Mouse (Mus musculus) heart, postnatal 10 days (tissue): ENCODE results near the gene Zhx3. TPM values are rescaled to one million over a fixed set of nuclear protein-coding genes. Genes with fewer than 3 reads are reported as not detected.

Source experiments
- DNase-seq, 2 experiments: peaks; one replicate each; pipeline ENCODE4 v3.0.0; 2021
- intact Hi-C: fragments of 180-260 bp; cut with DNase I; formaldehyde crosslinking; loops from one replicate; pipeline ENCODE4 v1.15.1; 2025
- total RNA-seq, 2 experiments: library from RNA; stranded (reverse); gene quantifications; 2 replicates each; pipeline ENCODE4 v1.2.3; 2021

Zhx3 gene
- total RNA-seq, 2 experiments from 2014 or later, result 39.1 to 56.8 TPM

DNA sequence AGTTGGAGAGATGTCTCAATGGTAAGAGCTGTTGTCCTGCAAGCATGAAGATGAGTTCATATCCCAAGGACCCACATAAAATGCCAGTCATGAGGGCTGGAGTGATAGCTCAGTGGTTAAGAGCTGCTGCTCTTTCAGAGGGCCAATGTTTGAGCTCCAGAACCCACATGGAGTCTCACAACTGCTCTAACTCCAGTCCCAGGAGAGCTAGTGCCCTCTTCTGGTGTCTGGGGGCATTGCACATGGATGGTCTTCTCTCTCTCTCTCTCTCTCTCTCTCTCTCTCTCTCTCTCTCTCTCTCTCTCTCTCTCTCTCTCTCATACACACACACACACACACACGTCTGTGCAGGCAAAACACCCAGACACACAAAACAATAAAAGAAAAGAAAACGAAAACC lies 12.0 kb upstream of the Zhx3 start:
- DNase-seq, result peak; percentile 45 to 68
- intact Hi-C loops, result loop anchor here (2.0 to 5.0 kb wide), 3 partner anchors 78 to 168 kb away; no protein-coding TSS in a partner anchor

DNA sequence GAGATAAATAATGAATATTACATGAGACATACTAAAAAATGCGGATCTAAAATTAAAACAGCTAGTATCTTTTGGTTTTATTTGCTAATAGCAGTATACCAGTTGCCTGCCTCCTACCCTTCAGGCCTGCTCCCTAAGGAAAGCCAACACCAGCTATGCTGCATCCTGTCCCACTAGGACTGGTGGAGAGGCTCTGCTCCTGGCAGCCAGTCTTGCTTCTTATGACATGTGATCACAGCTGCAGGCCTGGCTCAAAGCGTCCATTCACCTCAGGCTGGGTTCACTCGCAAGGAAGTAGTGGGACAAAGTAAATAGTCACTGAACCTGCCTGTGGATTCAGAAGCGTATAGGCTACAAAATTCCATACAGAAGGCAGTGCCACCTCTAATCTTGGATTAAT lies 11.1 kb upstream of the Zhx3 start:
- intact Hi-C loops, result loop anchor here (2.0 to 5.0 kb wide), 2 partner anchors 77 to 92 kb away; no protein-coding TSS in a partner anchor

DNA sequence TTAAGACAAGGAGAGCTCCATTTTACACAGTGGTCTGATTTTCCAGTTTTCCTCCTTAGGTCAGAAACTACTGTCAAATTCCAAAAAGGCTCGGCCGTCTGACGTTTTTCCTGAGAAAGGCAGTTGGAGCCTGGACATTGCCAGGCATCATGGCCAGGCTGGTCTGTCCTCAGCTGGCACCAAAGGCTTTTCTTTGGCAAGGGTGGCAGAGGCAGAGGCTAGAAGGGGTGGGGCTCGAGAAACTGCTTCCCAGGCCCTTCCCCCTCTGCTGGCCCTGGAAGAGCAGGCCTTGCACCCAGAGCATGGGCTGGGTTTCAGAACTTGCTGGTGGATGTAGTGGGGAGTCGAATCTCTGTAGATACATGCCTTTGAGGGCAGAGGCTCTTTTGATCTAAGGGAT lies 9.6 kb upstream of the Zhx3 start:
- intact Hi-C loops, result loop anchor here (5.0 kb wide), 1 partner anchor 90 kb away; no protein-coding TSS in a partner anchor
- DNase-seq, result peak in 1 of 2 experiments; percentile 22

More for the DNA sequence above, 11.1 kb upstream of the Zhx3 start:
- peak; percentile 82 to 85 for DNase-seq

DNA sequence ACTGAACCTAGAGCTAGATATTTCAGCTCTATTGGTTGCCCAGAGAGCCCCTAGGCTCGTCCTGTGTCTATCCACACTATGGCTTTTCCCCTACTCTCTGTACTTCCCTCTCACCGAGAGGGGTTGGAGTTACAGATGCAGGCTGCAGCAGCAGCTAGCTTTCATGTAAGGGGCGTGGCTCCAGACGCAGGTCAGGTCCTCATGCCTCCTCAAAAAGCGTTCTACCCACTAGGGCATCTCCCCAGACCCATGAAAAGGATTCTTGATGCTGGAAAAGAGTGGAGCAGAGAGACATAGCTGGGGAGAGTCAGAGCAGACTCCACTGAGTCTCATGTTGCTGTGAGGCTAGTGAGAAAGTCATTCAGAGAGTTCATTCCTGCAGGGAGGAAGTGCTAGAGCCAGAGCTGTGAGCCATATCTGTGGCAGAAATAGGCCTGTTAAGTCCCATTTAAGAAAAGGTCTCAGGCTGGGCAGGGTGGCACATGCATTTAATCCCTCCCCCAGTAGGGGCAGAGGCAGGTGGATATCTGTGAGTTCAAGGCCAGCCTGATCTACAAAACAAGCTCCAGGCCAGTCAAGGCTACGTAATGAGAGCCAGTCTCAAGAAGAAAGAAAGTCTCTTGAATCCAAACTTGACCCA lies 8.8 kb upstream of the Zhx3 start:
- DNase-seq, result peak in 1 of 2 experiments; percentile 12

DNA sequence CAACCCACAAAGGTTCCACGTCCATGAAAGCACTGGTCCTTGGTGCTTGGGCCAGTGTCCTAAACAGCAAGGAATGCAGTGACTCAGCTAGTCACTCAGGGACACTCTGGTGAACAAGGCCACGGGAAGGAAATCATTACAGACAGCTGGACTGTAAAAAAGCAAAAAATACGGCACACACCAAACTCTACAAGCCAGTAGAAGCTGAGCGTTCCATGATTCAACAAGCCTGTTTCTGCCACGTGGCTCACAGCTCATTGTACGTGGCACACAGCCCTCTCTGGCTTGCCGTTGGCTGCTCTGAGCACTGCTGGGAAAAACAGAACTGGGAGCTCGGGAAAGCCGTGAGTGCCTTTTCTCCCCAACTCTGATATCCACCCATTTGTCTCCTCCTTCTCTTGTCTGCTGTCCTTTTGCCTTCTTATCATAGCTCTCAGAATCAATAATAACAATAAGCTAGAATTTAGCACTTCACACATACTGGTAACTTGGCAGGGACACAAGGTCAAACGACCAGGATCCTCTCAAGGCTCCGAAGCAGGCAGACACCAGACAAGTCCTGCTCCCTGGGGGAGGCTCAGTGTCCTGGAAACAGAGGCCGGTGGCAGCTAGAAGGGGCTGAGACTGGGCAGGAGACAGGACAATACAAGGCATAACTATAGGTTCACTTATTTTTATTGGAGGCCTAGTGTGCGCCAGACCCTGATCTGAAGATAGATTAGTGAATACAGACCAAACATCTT lies 7.8 kb upstream of the Zhx3 start, which contains the start of gene Lpin3:
Lpin3 (plus strand) TSS at position 218 of the 743 bp plus-strand sequence.
- DNase-seq, result peak; percentile 80
- intact Hi-C loops, result loop anchor here (5.0 kb wide), 1 partner anchor 88 kb away; no protein-coding TSS in a partner anchor

More for the DNA sequence above, 8.8 kb upstream of the Zhx3 start:
- intact Hi-C loops, result loop anchor here (5.0 kb wide), 1 partner anchor 89 kb away; no protein-coding TSS in a partner anchor

DNA sequence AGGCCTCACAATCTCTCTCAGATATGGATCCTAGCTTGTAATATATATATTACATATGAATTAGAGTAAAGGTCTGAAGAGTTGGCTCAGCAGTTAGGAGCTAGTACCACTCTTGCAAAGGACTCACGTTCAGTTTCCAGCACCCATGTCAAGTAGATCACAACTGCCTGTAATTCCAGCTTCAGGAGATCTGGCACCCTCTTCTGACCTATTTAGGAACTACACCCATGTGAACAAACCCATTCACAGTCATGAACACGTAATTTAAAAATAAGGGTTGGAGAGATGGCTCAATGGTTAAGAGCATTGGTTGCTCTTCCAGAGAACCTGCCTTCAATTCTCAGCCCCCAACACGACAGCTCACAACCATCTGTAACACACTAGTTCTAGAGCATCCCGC lies 3.3 kb upstream of the Zhx3 start:
- peak in 1 of 2 experiments; percentile 39 for DNase-seq
- intact Hi-C loops, result no loop called here

DNA sequence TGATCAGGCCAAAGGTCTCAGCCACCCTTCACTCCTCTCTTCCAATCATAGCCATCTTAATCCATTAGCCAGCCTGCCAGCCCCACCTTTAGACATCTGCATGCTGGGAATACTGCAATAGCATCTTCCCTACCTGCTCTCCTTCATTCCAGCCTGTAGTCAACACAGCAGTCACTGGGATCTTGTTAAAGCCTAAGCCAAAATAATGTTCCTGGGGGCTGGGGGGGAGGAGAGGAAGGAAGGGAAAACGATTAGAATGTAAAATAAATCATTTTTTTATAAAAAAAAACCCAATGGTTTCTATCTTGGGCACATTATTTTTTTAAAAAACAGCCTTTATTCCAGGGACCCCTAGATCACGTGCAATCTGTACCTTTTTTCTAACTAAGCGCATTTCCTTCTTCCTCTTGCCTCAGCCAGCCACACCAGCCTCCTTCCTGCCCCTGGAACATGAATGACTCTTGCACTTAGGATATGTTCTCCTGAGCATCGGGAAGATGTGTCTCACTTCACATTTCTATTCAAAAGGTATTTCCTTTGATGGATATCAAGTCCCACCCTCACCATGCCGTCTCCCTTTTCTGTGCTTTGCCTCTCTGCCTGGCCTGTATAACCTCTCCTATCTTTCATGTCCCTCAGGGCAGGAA lies 1.6 kb upstream of the Zhx3 start:
- intact Hi-C loops, result no loop called here
- peak in 1 of 2 experiments; percentile 17 for DNase-seq

GRCm38 (mm10) chr2:160872395-160872794 lies 403 bp downstream of the Zhx3 start:
- intact Hi-C loops, result no loop called here

DNA sequence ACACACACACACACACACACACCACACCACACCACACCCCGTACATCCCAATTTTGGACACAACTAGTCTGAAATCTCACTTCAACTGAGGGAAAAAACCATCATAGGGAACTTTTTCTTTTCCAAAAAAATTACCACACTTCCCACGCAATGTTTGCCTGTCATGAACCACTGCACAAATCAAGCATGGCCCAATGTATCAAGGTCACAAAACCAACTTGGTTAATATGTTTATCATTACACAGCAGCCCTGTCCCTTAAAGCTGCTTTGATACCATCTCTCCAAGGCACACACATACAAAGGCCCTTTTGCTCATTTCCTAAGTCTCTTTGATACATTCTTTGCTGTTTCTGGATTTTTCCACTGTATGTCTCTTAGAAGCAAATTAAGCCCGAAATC lies 1.5 kb downstream of the Zhx3 start:
- intact Hi-C loops, result no loop called here
- DNase-seq, result no peak

More at GRCm38 (mm10) chr2:160872395-160872794, 403 bp downstream of the Zhx3 start:
- peak; percentile 80 to 82 for DNase-seq

DNA sequence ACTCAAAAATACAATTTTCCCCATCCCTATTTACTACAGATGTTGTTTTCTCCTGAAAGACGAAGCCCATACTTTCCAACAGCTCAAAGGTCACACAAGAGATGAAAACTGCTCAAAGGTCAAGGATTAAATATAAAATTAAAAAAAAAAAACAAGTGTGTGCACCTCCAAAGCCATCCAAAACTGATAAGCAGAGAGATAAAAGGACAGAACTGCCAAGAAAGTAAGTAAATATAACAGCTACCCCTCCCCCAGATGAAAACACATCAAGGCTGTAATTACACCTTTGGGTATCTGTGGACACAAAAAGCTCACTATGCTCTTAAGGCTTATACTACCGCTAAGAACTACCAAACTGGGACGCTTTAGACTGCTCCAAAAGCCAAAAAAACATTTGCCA lies 3.4 kb downstream of the Zhx3 start:
- no peak for DNase-seq
- intact Hi-C loops, result no loop called here

GRCm38 (mm10) chr2:160865266-160865665 lies 7.5 kb downstream of the Zhx3 start:
- intact Hi-C loops, result no loop called here
- DNase-seq, result no peak

DNA sequence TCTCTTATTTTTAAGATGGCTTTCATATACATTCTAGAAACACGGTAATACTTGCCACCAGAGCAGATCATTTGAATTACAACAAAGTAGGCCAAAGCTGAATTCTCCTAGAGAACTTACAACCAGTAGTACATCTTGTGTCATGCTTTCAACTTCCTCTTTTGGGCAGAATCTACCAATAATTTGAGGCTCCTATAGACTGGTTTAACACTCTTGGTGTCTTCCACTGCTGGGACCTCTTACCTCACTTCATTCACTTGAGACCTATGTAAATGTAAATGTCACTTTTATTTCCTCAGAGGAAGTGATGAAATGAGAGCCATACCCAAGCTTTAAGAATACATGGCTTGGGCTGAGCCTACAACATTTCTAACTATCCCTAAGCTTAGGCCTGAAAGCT lies 8.7 kb downstream of the Zhx3 start:
- no peak for DNase-seq
- intact Hi-C loops, result no loop called here

DNA sequence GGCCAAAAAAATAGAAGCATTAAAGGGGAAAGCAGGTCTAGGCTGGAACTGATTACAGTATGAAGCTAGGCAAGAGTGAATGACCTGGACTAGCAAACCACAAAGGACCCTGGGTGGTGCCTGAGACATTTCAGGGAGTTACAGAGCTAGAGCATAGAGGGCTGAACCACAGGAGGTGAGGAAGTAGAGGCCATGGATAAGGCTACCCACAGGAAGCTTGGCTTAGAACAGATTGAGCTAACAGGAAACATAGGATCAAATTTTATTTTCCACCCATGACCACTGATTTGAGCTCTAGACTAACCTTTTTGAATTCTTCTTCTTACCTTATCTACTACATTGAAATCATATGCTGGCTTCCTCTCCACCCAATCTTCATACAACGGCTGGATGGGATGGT lies 12.4 kb downstream of the Zhx3 start:
- intact Hi-C loops, result no loop called here
- DNase-seq, result no peak

GRCm38 (mm10) chr2:160856359-160857102 lies 16.3 kb downstream of the Zhx3 start:
- intact Hi-C loops, result no loop called here
- no peak for DNase-seq

- DNase-seq, result no peak
- intact Hi-C loops, result no loop called here
These were observed 18.1 kb downstream of the Zhx3 start for GRCm38 (mm10) chr2:160854687-160855086.

DNA sequence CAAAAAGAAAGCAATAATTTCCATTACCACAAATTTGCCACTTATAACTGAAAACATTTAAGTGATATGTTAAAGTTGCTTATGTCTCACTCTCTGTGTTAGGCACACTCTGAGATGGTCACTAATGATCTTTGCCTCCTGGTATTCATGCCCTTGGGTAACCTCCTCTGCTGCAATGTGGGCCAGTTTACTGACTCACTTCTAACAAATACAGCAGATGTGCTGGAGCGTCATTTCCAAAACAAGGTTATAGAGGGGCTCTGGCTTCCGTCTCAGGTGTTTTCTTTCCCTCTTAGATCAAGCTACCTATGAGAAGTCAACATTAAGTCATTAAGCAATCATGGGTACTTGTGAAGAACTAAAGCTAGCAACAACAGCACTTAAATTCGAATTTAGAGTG lies 22.4 kb downstream of the Zhx3 start:
- intact Hi-C loops, result no loop called here
- DNase-seq, result no peak

GRCm38 (mm10) chr2:160849617-160850240 lies 23.1 kb downstream of the Zhx3 start:
- intact Hi-C loops, result no loop called here
- no peak for DNase-seq

DNA sequence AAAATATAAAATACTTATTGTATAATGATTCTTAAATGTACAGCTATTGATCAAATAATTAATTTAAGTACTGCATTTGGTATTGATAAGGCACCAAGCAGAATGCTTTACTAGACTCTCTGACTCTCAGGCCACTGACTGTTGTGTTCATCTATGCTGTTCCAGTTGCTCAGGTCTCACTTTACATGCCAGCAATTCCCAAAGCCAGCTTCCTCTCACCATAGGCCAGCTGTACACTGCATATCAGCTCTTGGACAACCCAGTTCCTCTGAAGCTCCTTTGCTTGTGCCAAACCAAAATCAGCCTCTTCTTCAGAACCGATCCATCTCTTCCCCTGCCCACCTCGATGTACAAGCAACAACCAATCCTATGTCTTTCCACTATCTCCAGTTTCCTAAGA lies 24.6 kb downstream of the Zhx3 start:
- peak; percentile 20 to 26 for DNase-seq
- intact Hi-C loops, result no loop called here

GRCm38 (mm10) chr2:160847664-160848063 lies 25.1 kb downstream of the Zhx3 start:
- intact Hi-C loops, result no loop called here

DNA sequence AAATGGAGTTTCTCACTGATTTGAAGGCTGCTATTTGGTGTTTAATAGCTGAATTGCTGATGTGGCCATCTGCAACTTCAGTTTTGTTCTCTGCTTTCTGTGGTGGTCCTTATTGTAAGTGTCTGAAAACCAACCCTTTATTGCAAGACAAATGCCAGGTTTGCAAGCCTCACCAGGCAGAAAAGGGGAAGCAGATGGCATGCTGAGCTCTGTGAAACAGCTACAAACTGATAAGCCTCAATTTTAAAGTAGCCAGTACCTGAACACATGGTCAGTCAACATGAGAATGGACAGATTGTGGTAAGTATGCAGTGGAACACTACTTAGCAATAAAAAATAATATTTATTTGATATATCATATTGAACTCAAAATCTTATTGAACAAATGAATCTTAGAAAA lies 32.0 kb downstream of the Zhx3 start:
- intact Hi-C loops, result no loop called here
- no peak for DNase-seq

More at GRCm38 (mm10) chr2:160847664-160848063, 25.1 kb downstream of the Zhx3 start:
- DNase-seq, result no peak
